Mouse (Mus musculus): ENCODE measurements around the gene Pick1. TPM values are rescaled to one million over a fixed set of nuclear protein-coding genes. Genes with fewer than 3 reads are reported as not detected.

The Pick1 gene
- polyA plus RNA-seq, 1 experiment from 2014 or later: 19.3 TPM

Other genes starting within 250 kb of the Pick1 start
- 74.6 and 178 TPM in 2 replicates for gene H1f0, start 200.7 kb upstream of the Pick1 start, polyA plus RNA-seq (2014; fragmentation: Nextera tagmentation; extraction: Ambion mirVana)
- not detected in 2 replicates for gene Galr3, start 187.3 kb upstream of the Pick1 start, polyA plus RNA-seq (2014; fragmentation: Nextera tagmentation; extraction: Ambion mirVana)
- gene Ankrd54, start 166.3 kb upstream of the Pick1 start, polyA plus RNA-seq (2014; fragmentation: Nextera tagmentation; extraction: Ambion mirVana): 28.2 and 28.7 TPM in 2 replicates
- 166 and 189 TPM in 2 replicates for gene Eif3l, start 154.0 kb upstream of the Pick1 start, polyA plus RNA-seq (2014; fragmentation: Nextera tagmentation; extraction: Ambion mirVana)
- gene Micall1, start 120.3 kb upstream of the Pick1 start, polyA plus RNA-seq (2014; fragmentation: Nextera tagmentation; extraction: Ambion mirVana): 11.9 and 13.6 TPM in 2 replicates
- gene Polr2f, start 88.2 kb upstream of the Pick1 start, polyA plus RNA-seq (2014; fragmentation: Nextera tagmentation; extraction: Ambion mirVana): 284 and 297 TPM in 2 replicates
- 7.1 and 8.2 TPM in 2 replicates for gene 1700088E04Rik, start 87.9 kb upstream of the Pick1 start, polyA plus RNA-seq (2014; fragmentation: Nextera tagmentation; extraction: Ambion mirVana)
- 1.1 and 1.3 TPM in 2 replicates for gene Sox10, start 63.9 kb upstream of the Pick1 start, polyA plus RNA-seq (2014; fragmentation: Nextera tagmentation; extraction: Ambion mirVana)
- gene Gm49486, start 218 bp downstream of the Pick1 start, polyA plus RNA-seq (2014; fragmentation: Nextera tagmentation; extraction: Ambion mirVana): 0.59 and 0.64 TPM in 2 replicates
- 0.17 TPM in 1 of 2 replicates, not detected in the other for gene Slc16a8, start 25.6 kb downstream of the Pick1 start, polyA plus RNA-seq (2014; fragmentation: Nextera tagmentation; extraction: Ambion mirVana)
- gene Baiap2l2, start 56.4 kb downstream of the Pick1 start, polyA plus RNA-seq (2014; fragmentation: Nextera tagmentation; extraction: Ambion mirVana): 11.1 and 14.0 TPM in 2 replicates
- gene Pla2g6, start 99.2 kb downstream of the Pick1 start, polyA plus RNA-seq (2014; fragmentation: Nextera tagmentation; extraction: Ambion mirVana): 11.6 and 12.9 TPM in 2 replicates
- gene Maff, start 117.4 kb downstream of the Pick1 start, polyA plus RNA-seq (2014; fragmentation: Nextera tagmentation; extraction: Ambion mirVana): 3.0 and 3.3 TPM in 2 replicates
- gene Tmem184b, start 174.4 kb downstream of the Pick1 start, polyA plus RNA-seq (2014; fragmentation: Nextera tagmentation; extraction: Ambion mirVana): 55.0 and 56.5 TPM in 2 replicates
- 73.2 and 91.0 TPM in 2 replicates for gene Csnk1e, start 226.4 kb downstream of the Pick1 start, polyA plus RNA-seq (2014; fragmentation: Nextera tagmentation; extraction: Ambion mirVana)

Measured in heart, embryonic 11.5 days (tissue).